Mouse (Mus musculus): ENCODE results near the gene Cbx4. TPM values are rescaled to one million over a fixed set of nuclear protein-coding genes. Genes with fewer than 3 reads are reported as not detected.
A peak's percentile ranks its signal among the peaks of the same experiment; 100 is the strongest.

Cbx4 gene
- polyA plus RNA-seq, 1 experiment, result 9.3 TPM

DNA sequence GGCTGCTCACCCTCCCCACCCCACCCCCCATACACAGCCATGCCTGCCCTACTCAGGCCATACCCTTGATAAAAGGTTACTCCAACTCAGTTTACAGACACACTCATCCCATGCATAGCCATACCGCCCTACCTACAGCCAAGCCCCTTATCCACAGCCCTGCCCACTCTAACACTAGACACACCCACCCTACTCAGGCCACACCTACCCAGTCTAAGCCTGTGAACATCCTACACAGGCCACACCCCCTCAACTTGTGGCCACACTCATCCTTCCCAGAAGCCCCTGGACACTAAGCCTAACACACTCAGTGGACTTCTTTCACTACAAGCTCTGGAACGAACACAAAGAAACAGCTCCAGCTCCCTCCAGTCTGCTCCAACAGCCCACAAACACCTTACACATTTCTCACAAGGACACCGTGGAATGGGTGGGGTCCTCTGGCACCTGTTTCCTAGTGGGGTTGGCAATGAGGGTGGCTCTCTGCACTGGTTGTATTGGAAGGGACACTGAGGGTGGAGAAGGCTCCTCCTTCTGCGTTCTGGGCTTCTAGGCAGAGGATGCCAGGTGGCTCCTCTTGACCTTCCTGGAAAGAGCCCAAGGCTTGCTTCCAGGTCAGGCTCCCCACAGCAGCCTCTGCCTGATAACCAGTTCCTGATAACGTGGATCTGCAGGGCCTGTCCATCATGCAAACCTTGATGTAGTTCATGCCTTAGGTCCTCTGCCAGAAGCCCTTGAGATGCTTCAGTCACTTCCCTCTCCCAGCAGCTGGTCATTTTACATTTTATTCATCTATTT, 37.7 kb upstream of the Cbx4 start:
- Histone ChIP-seq H3K4me3 (ENCODE audit: insufficient read depth, low read depth, low read length) (no peak overlapping the region), H3K4me1 (ENCODE audit: control insufficient read depth, insufficient read depth, low read length) (peaks cover 25% of the 10 kb centered on the region), H3K27ac (ENCODE audit: insufficient read depth, low read depth, low read length) (no peak overlapping the region), H3K36me3 (ENCODE audit: control insufficient read depth, insufficient read depth, low read length) (no peaks in the 10 kb centered on the region), H3K27me3 (replicated peaks; ENCODE audit: control insufficient read depth, insufficient read depth, low read length) (no peaks in the 10 kb centered on the region)
- 71% methylated on average over 5 of the region's 5 CpGs for WGBS
- TF ChIP-seq POLR2A (IDR thresholded peaks at IDR 0.05; ENCODE audit: low read depth, low read length) (no peak), CTCF (conservative IDR thresholded peaks at IDR 0.05; ENCODE audit: insufficient read depth, insufficient read length, low read depth, low read length) (no peak)
- DNase-seq, result no peak

DNA sequence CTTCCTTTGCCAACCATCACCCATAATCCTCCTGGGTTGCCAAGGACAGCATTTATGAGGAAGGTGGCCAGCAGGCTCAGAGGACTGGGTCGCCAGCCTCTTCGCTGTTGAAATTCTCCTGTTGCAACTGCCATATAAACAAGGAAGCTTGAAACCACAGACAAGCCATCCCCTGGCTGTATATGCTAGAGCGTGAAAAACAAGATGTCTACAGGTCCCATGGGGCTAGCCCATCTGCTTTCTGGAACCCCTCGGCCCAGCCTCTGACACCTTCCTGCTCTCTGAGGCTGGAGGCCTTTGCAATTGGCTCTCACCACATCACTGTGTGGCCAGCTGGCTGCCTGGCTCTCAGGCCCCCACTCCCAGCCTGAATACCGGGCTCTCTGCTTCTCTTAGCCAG, 36.4 kb upstream of the Cbx4 start:
- Histone ChIP-seq H3K27me3 (replicated peaks; ENCODE audit: control insufficient read depth, insufficient read depth, low read length) (no peaks in the 10 kb centered on the region), H3K4me3 (ENCODE audit: insufficient read depth, low read depth, low read length) (no peak overlapping the region), H3K27ac (ENCODE audit: insufficient read depth, low read depth, low read length) (no peak overlapping the region), H3K4me1 (ENCODE audit: control insufficient read depth, insufficient read depth, low read length) (peaks cover 13% of the 10 kb centered on the region), H3K36me3 (ENCODE audit: control insufficient read depth, insufficient read depth, low read length) (no peaks in the 10 kb centered on the region)
- TF ChIP-seq POLR2A (IDR thresholded peaks at IDR 0.05; ENCODE audit: low read depth, low read length) (no peak), CTCF (conservative IDR thresholded peaks at IDR 0.05; ENCODE audit: insufficient read depth, insufficient read length, low read depth, low read length) (no peak)
- DNase-seq, result no peak
- WGBS, result 90% methylated on average over 5 of the region's 5 CpGs

DNA sequence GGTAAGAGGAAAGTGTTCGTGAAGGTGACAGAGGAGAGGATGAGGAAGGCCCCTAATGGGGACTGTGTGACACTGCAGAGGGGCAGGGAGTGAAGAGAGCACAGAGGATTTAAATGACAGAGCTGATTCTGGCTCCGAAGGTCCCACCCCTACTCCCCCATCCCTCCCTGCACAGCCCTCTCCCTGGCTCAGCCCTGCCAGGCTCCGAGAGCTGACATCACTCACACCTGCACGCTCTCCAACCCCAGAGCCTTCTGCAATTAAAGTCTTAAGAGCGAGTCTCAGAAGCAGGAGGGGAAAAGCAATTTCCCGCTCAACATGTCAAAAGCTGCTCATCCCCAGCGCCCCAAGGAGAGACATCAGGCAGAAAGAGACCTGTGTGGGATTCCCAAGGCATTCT, 32.9 kb upstream of the Cbx4 start:
- no peak overlapping the region for H3K4me3 ChIP-seq (ENCODE audit: insufficient read depth, low read depth, low read length)
- WGBS, result 85% methylated on average over 7 of the region's 7 CpGs
- no peak for DNase-seq
- H3K27ac ChIP-seq (ENCODE audit: insufficient read depth, low read depth, low read length), result no peak overlapping the region
- no peaks in the 10 kb centered on the region for H3K27me3 ChIP-seq (replicated peaks; ENCODE audit: control insufficient read depth, insufficient read depth, low read length)
- H3K4me1 ChIP-seq (ENCODE audit: control insufficient read depth, insufficient read depth, low read length), result no peaks in the 10 kb centered on the region
- TF ChIP-seq POLR2A (IDR thresholded peaks at IDR 0.05; ENCODE audit: low read depth, low read length) (no peak), CTCF (conservative IDR thresholded peaks at IDR 0.05; ENCODE audit: insufficient read depth, insufficient read length, low read depth, low read length) (no peak)
- no peaks in the 10 kb centered on the region for H3K36me3 ChIP-seq (ENCODE audit: control insufficient read depth, insufficient read depth, low read length)

DNA sequence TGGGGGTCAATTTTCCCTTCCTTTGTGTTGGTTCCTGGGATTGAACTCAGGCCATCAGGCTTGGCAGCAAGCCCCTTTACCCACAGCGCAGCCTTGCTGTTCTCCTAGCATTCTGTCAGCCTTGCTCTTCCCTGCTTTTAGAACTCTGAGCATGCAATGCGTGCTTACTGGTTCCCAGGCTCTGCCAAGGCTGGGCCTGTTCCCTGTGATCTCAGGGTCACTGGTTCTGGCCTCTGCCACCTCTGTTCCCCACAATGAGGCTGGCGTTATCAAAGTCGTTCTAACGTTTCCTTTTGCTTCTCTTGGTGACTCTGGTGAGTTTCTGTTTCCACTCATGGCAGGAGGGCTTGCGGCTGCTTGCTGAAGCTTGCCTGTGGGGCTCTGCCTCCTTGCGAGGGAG, 31.9 kb upstream of the Cbx4 start:
- Histone ChIP-seq H3K27ac (ENCODE audit: insufficient read depth, low read depth, low read length) (no peak overlapping the region), H3K27me3 (replicated peaks; ENCODE audit: control insufficient read depth, insufficient read depth, low read length) (no peaks in the 10 kb centered on the region), H3K4me1 (ENCODE audit: control insufficient read depth, insufficient read depth, low read length) (no peaks in the 10 kb centered on the region), H3K4me3 (ENCODE audit: insufficient read depth, low read depth, low read length) (no peak overlapping the region), H3K36me3 (ENCODE audit: control insufficient read depth, insufficient read depth, low read length) (no peaks in the 10 kb centered on the region)
- 76% methylated on average over 7 of the region's 7 CpGs for WGBS
- no peak for DNase-seq
- TF ChIP-seq CTCF (conservative IDR thresholded peaks at IDR 0.05; ENCODE audit: insufficient read depth, insufficient read length, low read depth, low read length) (no peak), POLR2A (IDR thresholded peaks at IDR 0.05; ENCODE audit: low read depth, low read length) (no peak)

DNA sequence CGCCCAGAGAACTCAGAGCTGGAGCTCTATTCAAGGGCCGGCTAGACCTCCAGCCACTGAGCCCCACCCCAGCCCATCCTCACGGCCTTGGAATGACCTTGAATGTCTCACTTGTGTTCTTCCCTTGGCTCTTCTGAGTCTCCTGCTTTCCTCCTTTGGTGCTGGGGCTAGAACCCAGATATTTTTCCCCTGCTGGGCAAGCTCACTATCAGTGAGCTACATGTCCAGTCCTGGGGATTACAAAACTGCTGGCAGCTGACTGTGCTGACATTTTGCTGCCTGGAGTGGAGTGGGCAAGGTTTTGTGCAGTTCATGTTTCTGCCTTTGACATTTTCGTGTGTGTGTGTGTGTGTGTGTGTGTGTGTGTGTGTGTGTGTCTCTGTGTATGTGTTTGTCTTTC, 31.0 kb upstream of the Cbx4 start:
- H3K27ac ChIP-seq (ENCODE audit: insufficient read depth, low read depth, low read length), result no peak overlapping the region

DNA sequence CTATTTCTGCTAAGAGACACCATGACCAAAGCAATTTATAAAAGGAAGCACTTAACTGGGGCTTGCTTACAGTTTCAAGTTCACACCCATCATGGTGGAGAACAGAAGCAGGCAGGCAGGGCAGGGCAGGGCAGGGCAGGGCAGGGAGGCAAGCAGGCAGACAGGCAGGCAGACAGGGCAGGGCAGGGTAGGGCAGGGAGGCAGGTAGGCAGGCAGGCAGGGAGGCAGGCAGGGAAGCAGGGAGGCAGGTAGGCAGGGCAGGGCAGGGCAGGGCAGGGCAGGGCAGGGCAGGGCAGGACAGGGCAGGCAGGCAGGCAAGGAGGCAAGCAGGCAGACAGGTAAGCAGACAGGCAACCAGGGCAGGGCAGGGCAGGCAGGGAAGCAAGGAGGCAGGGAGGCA, 26.7 kb upstream of the Cbx4 start:
- H3K27me3 ChIP-seq (replicated peaks; ENCODE audit: control insufficient read depth, insufficient read depth, low read length), result no peaks in the 10 kb centered on the region
- DNase-seq, result no peak
- H3K4me1 ChIP-seq (ENCODE audit: control insufficient read depth, insufficient read depth, low read length), result peaks cover 6% of the 10 kb centered on the region
- H3K4me3 ChIP-seq (ENCODE audit: insufficient read depth, low read depth, low read length), result no peak overlapping the region
- no peak overlapping the region for H3K27ac ChIP-seq (ENCODE audit: insufficient read depth, low read depth, low read length)
- H3K36me3 ChIP-seq (ENCODE audit: control insufficient read depth, insufficient read depth, low read length), result no peaks in the 10 kb centered on the region
- no peak for TF ChIP-seq CTCF (conservative IDR thresholded peaks at IDR 0.05; ENCODE audit: insufficient read depth, insufficient read length, low read depth, low read length)
- TF ChIP-seq POLR2A (IDR thresholded peaks at IDR 0.05; ENCODE audit: low read depth, low read length), result no peak

More for the DNA sequence above, 31.0 kb upstream of the Cbx4 start:
- H3K4me3 ChIP-seq (ENCODE audit: insufficient read depth, low read depth, low read length), result no peak overlapping the region
- no peak for DNase-seq
- no peaks in the 10 kb centered on the region for H3K36me3 ChIP-seq (ENCODE audit: control insufficient read depth, insufficient read depth, low read length)
- WGBS, result 80% methylated on average over 4 of the region's 4 CpGs
- H3K27me3 ChIP-seq (replicated peaks; ENCODE audit: control insufficient read depth, insufficient read depth, low read length), result no peaks in the 10 kb centered on the region
- H3K4me1 ChIP-seq (ENCODE audit: control insufficient read depth, insufficient read depth, low read length), result no peaks in the 10 kb centered on the region
- no peak for TF ChIP-seq CTCF (conservative IDR thresholded peaks at IDR 0.05; ENCODE audit: insufficient read depth, insufficient read length, low read depth, low read length)
- TF ChIP-seq POLR2A (IDR thresholded peaks at IDR 0.05; ENCODE audit: low read depth, low read length), result no peak

DNA sequence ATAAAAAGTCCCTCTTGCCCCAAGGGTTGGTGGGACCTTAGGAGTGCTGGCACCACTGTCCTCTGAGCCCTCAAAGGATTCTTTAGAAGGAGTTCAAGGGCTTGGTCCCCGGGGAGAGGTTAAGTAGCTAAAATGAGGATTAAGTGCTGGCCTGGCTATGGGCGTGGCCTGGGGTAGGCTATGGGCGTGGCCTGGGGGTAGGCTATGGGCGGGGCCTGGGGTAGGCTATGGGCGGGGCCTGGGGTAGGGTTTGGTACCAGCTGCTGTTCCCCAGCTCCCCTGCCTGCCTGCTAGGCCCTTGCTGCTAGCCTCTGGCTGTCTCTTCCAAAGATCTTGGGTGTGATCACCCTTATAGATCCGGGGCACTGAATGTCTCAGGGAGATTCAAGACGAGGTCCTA, 25.3 kb upstream of the Cbx4 start:
- peaks cover 6% of the 10 kb centered on the region for H3K4me1 ChIP-seq (ENCODE audit: control insufficient read depth, insufficient read depth, low read length)
- WGBS, result 39% methylated on average over 7 of the region's 7 CpGs
- H3K27me3 ChIP-seq (replicated peaks; ENCODE audit: control insufficient read depth, insufficient read depth, low read length), result no peaks in the 10 kb centered on the region

More for the DNA sequence above, 25.3 kb upstream of the Cbx4 start:
- H3K4me3 ChIP-seq (ENCODE audit: insufficient read depth, low read depth, low read length), result no peak overlapping the region
- DNase-seq, result peak; percentile 36
- TF ChIP-seq CTCF (conservative IDR thresholded peaks at IDR 0.05; ENCODE audit: insufficient read depth, insufficient read length, low read depth, low read length) (no peak), POLR2A (IDR thresholded peaks at IDR 0.05; ENCODE audit: low read depth, low read length) (no peak)
- no peaks in the 10 kb centered on the region for H3K36me3 ChIP-seq (ENCODE audit: control insufficient read depth, insufficient read depth, low read length)
- H3K27ac ChIP-seq (ENCODE audit: insufficient read depth, low read depth, low read length), result no peak overlapping the region
